Mouse (Mus musculus): ENCODE measurements around the gene Satb2. TPM values are rescaled to one million over a fixed set of nuclear protein-coding genes. Genes with fewer than 3 reads are reported as not detected.

Satb2 gene
- polyA plus RNA-seq (2014; fragmentation: Illumina TruSeq; extraction: RNeasy Lipid Tissue Mini Kit (QIAGEN cat#74804); ENCODE audit: low replicate concordance), result 2.6 TPM

DNA sequence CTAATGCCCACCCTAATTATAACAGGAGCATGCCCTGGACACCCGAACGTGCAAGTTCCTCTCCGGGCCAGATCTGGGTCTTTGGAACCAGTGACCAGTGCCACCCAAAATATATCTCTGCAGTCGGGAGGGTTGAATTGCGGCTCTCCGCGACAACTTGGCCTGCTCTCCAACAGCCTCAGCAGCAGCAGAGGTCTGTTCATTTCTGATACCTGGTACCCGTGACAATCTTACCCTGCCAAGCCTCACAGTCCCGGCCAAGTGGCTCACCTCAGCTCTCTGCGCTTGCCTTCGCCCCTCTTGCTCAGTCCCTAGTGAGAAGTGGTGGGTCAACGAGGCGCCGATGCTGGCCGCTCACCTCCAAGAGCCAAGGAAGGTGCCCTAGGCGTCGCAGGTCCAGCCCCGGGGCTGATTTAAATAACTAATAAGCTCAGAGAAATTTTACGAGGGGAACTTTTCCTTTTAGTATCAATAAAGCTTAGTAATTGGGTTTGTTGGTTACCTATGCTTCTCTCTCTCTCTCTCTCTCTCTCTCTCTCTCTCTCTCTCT, at the start of gene Satb2:
Gene Satb2, minus strand, starts transcription at position 500 of the 550 bp plus-strand sequence.

